Mouse (Mus musculus): ENCODE results near the gene Snrnp70. TPM values are rescaled to one million over a fixed set of nuclear protein-coding genes. Genes with fewer than 3 reads are reported as not detected.
"Not testable (repeated sequence)": the region's sequence is repeated elsewhere in the genome, so short reads cannot be mapped to it uniquely, and the experiment has no call there.

Snrnp70 gene
- total RNA-seq, 4 experiments from 2014 or later = 295 to 398 (median 356) TPM

GRCm38 (mm10) chr7:45368178-45368577 lies 27.4 kb downstream of the Snrnp70 start:
- no peak for DNase-seq (ENCODE audit: low spot score in 2 of 2)

- DNase-seq (ENCODE audit: low spot score in 2 of 2) = peak; percentile 96 to 98
Observed at GRCm38 (mm10) chr7:45367020-45367880, 28.3 kb downstream of the Snrnp70 start.

GRCm38 (mm10) chr7:45366652-45367019 lies 28.9 kb downstream of the Snrnp70 start, which contains the start of gene Ppfia3:
Gene Ppfia3 (minus strand): TSS chr7:45367019.
- peak in 1 of 2 experiments; percentile 58 for DNase-seq (ENCODE audit: low spot score in 2 of 2)

- DNase-seq (ENCODE audit: low spot score in 2 of 2) = no peak
Observed at GRCm38 (mm10) chr7:45365742-45366651, 29.5 kb downstream of the Snrnp70 start.

GRCm38 (mm10) chr7:45363983-45364382 lies 31.6 kb downstream of the Snrnp70 start:
- DNase-seq (ENCODE audit: low spot score in 2 of 2) = no peak

- no peak for DNase-seq (ENCODE audit: low spot score in 2 of 2)
Observed at GRCm38 (mm10) chr7:45362801-45363200, 32.7 kb downstream of the Snrnp70 start.

- DNase-seq (ENCODE audit: low spot score in 2 of 2) = peak; percentile 68 to 83
Observed at GRCm38 (mm10) chr7:45361243-45361804, 34.2 kb downstream of the Snrnp70 start.

- DNase-seq (ENCODE audit: low spot score in 2 of 2) = no peak
Observed at GRCm38 (mm10) chr7:45360404-45361125, 35.0 kb downstream of the Snrnp70 start.

- DNase-seq (ENCODE audit: low spot score in 2 of 2) = not testable (repeated sequence)
Observed at GRCm38 (mm10) chr7:45359081-45359480, 36.5 kb downstream of the Snrnp70 start.

GRCm38 (mm10) chr7:45356087-45356486 lies 39.5 kb downstream of the Snrnp70 start:
- no peak for DNase-seq (ENCODE audit: low spot score in 2 of 2)

GRCm38 (mm10) chr7:45355318-45356020 lies 40.1 kb downstream of the Snrnp70 start:
- DNase-seq (ENCODE audit: low spot score in 2 of 2) = no peak

- DNase-seq (ENCODE audit: low spot score in 2 of 2) = no peak
Observed at GRCm38 (mm10) chr7:45353041-45353440, 42.5 kb downstream of the Snrnp70 start.

- no peak for DNase-seq (ENCODE audit: low spot score in 2 of 2)
Observed at GRCm38 (mm10) chr7:45346905-45347304, 48.6 kb downstream of the Snrnp70 start.

- DNase-seq (ENCODE audit: low spot score in 2 of 2) = no peak
Observed at GRCm38 (mm10) chr7:45343543-45343942, 52.0 kb downstream of the Snrnp70 start.

- no peak for DNase-seq (ENCODE audit: low spot score in 2 of 2)
Observed at GRCm38 (mm10) chr7:45342081-45342480, 53.5 kb downstream of the Snrnp70 start.

- peak; percentile 49 to 74 for DNase-seq (ENCODE audit: low spot score in 2 of 2)
Observed at GRCm38 (mm10) chr7:45341303-45341702, 54.2 kb downstream of the Snrnp70 start.

GRCm38 (mm10) chr7:45340669-45341068 lies 54.9 kb downstream of the Snrnp70 start:
- DNase-seq (ENCODE audit: low spot score in 2 of 2) = no peak

- no peak for DNase-seq (ENCODE audit: low spot score in 2 of 2)
Observed at GRCm38 (mm10) chr7:45340066-45340442, 55.5 kb downstream of the Snrnp70 start.

- DNase-seq (ENCODE audit: low spot score in 2 of 2) = peak in 1 of 2 experiments; percentile 24
Observed at GRCm38 (mm10) chr7:45339410-45340065, 56.0 kb downstream of the Snrnp70 start.

Measured in left cerebral cortex, adult 8-10 months (tissue).